Mouse (Mus musculus) neural tube, embryonic 11.5 days (tissue): ENCODE measurements around the gene Olfr692. TPM values are rescaled to one million over a fixed set of nuclear protein-coding genes. Genes with fewer than 3 reads are reported as not detected.

ENCODE experiments used
- ATAC-seq: fragments of 200-750 bp; cut with Nextera tagmentation; 2 replicates; pipeline ENCODE4 v1.8.0; 2017; ENCODE audit warnings: moderate number of reproducible peaks, mild to moderate bottlenecking, moderate TSS enrichment, moderate library complexity; ENCODE audit not compliant: insufficient read depth, low FRiP score, low TSS enrichment
- DNase-seq: peaks from one replicate; pipeline ENCODE4 v3.0.0-alpha.2; 2015; ENCODE audit warnings: low spot score
- H3K27ac ChIP-seq: fragments of 300-500 bp; sonication (generic); 2 replicates; pipeline ENCODE4 v1.5.1; 2014; ENCODE audit warnings: low read depth, mild to moderate bottlenecking, low read length
- H3K27me3 ChIP-seq: fragments of 300-500 bp; sonication (generic); 2 replicates; pipeline ENCODE4 v1.6.1; 2014; ENCODE audit warnings: mild to moderate bottlenecking, low read length, mixed read lengths; ENCODE audit not compliant: control insufficient read depth, insufficient read depth
- H3K36me3 ChIP-seq: fragments of 300-500 bp; sonication (generic); 2 replicates; pipeline ENCODE4 v1.6.1; 2014; ENCODE audit warnings: mild to moderate bottlenecking, low read length, moderate library complexity, mixed read lengths; ENCODE audit not compliant: control insufficient read depth, insufficient read depth
- H3K4me1 ChIP-seq: fragments of 300-500 bp; sonication (generic); 2 replicates; pipeline ENCODE4 v1.6.1; 2014; ENCODE audit warnings: low read length, mixed read lengths; ENCODE audit not compliant: control insufficient read depth, insufficient read depth
- H3K4me2 ChIP-seq: fragments of 300-500 bp; sonication (generic); 2 replicates; pipeline ENCODE4 v1.6.1; 2014; ENCODE audit warnings: low read depth, mild to moderate bottlenecking, moderate library complexity
- H3K4me3 ChIP-seq: fragments of 300-500 bp; sonication (generic); 2 replicates; pipeline ENCODE4 v1.5.1; 2014; ENCODE audit warnings: low read depth, low read length
- H3K9ac ChIP-seq: fragments of 300-500 bp; sonication (generic); 2 replicates; pipeline ENCODE4 v1.6.1; 2014; ENCODE audit warnings: mild to moderate bottlenecking, low read length
- H3K9me3 ChIP-seq: fragments of 300-500 bp; sonication (generic); 2 replicates; pipeline ENCODE4 v1.6.1; 2016; ENCODE audit warnings: low read length; ENCODE audit not compliant: control insufficient read depth
- WGBS: fragments of 180-500 bp; shearing (Covaris S2); extraction: QIAGEN DNeasy Blood & Tissue Kit; methylation state at CpG from one replicate; pipeline ENCODE4 v1.1.7; 2014; 5-methylcytosine and 5-hydroxymethylcytosine counted together
- polyA plus RNA-seq: library from polyadenylated mRNA; unstranded; fragments of >200 nt; fragmentation: Nextera tagmentation; extraction: Ambion mirVana; gene quantifications from 2 replicates; pipeline ENCODE4 v1.2.1, GENCODE M21; 2014

The Olfr692 gene
- polyA plus RNA-seq, 1 experiment from 2014 or later, result not detected

GRCm38 (mm10) chr7:105416529-105416928 is 48.5 kb downstream of the Olfr692 start:
- H3K4me2 ChIP-seq, result no peak overlapping the region
- no peaks in the 10 kb centered on the region for H3K9me3 ChIP-seq
- H3K9ac ChIP-seq, result no peak overlapping the region
- whole genome bisulfite sequencing, result 85% methylated on average over 7 of the region's 7 CpGs
- H3K27ac ChIP-seq, result no peak overlapping the region
- DNase-seq, result no peak
- H3K4me1 ChIP-seq, result no peaks in the 10 kb centered on the region
- ATAC-seq, result no peak
- no peaks in the 10 kb centered on the region for H3K27me3 ChIP-seq
- no peak overlapping the region for H3K4me3 ChIP-seq
- no peaks in the 10 kb centered on the region for H3K36me3 ChIP-seq

- Histone ChIP-seq H3K27ac (no peak overlapping the region), H3K4me3 (no peak overlapping the region), H3K4me2 (no peak overlapping the region), H3K9ac (no peak overlapping the region), H3K36me3 (no peaks in the 10 kb centered on the region), H3K4me1 (no peaks in the 10 kb centered on the region), H3K27me3 (no peaks in the 10 kb centered on the region), H3K9me3 (no peaks in the 10 kb centered on the region)
- no peak for DNase-seq
- no peak for ATAC-seq
- WGBS, result 85% methylated on average over 5 of the region's 5 CpGs
These were observed 50.1 kb downstream of the Olfr692 start for GRCm38 (mm10) chr7:105418106-105418505.

Other genes starting within 250 kb of the Olfr692 start
- not detected in 2 replicates for gene Olfr683, start 221.2 kb upstream of the Olfr692 start, polyA plus RNA-seq
- not detected in 2 replicates for gene Olfr684, start 204.6 kb upstream of the Olfr692 start, polyA plus RNA-seq
- gene Olfr685, start 182.2 kb upstream of the Olfr692 start, polyA plus RNA-seq, result not detected in 2 replicates
- not detected in 2 replicates for gene Olfr686, start 160.7 kb upstream of the Olfr692 start, polyA plus RNA-seq
- not detected in 2 replicates for gene Olfr688, start 80.1 kb upstream of the Olfr692 start, polyA plus RNA-seq
- not detected in 2 replicates for gene Olfr689, start 57.1 kb upstream of the Olfr692 start, polyA plus RNA-seq
- gene Olfr690, start 34.1 kb upstream of the Olfr692 start, polyA plus RNA-seq, result not detected in 2 replicates
- not detected in 2 replicates for gene Olfr691, start 26.0 kb upstream of the Olfr692 start, polyA plus RNA-seq
- not detected in 2 replicates for gene Gm5901, start 6.8 kb downstream of the Olfr692 start, polyA plus RNA-seq
- 33.0 and 36.1 TPM in 2 replicates for gene Fam160a2, start 31.8 kb downstream of the Olfr692 start, polyA plus RNA-seq
- gene Cnga4, start 36.3 kb downstream of the Olfr692 start, polyA plus RNA-seq, result not detected in 2 replicates
- not detected in 2 replicates for gene Cckbr, start 57.5 kb downstream of the Olfr692 start, polyA plus RNA-seq
- 22.8 and 23.0 TPM in 2 replicates for gene Cavin3, start 114.1 kb downstream of the Olfr692 start, polyA plus RNA-seq
- 47.3 and 53.7 TPM in 2 replicates for gene Smpd1, start 186.1 kb downstream of the Olfr692 start, polyA plus RNA-seq
- gene Apbb1, start 213.4 kb downstream of the Olfr692 start, polyA plus RNA-seq, result 115 and 128 TPM in 2 replicates
- 0.37 TPM in 1 of 2 replicates, not detected in the other for gene Hpx, start 231.9 kb downstream of the Olfr692 start, polyA plus RNA-seq